Mouse (Mus musculus) stomach, embryonic 14.5 days (tissue): ENCODE results near the gene Prkacb. TPM values are rescaled to one million over a fixed set of nuclear protein-coding genes. Genes with fewer than 3 reads are reported as not detected.

ENCODE experiments used
- ATAC-seq: fragments of 200-750 bp; cut with Nextera tagmentation; 2 replicates; pipeline ENCODE4 v1.8.0; 2017; ENCODE audit warnings: low read depth, moderate TSS enrichment; ENCODE audit not compliant: insufficient number of reproducible peaks, insufficient read depth, low FRiP score
- H3K27ac ChIP-seq: fragments of 300-500 bp; sonication (generic); 2 replicates; pipeline ENCODE4 v1.5.1; 2014; ENCODE audit warnings: mild to moderate bottlenecking, low read length, moderate library complexity, mixed read lengths
- H3K27me3 ChIP-seq: fragments of 300-500 bp; sonication (generic); 2 replicates; pipeline ENCODE4 v1.6.1; 2014; ENCODE audit warnings: low read length, control low read depth, mixed read lengths; ENCODE audit not compliant: control insufficient read depth, insufficient read depth
- H3K36me3 ChIP-seq: fragments of 300-500 bp; sonication (generic); 2 replicates; pipeline ENCODE4 v1.6.1; 2014; ENCODE audit warnings: mild to moderate bottlenecking, control low read depth, low read length, moderate library complexity, mixed read lengths; ENCODE audit not compliant: control insufficient read depth, insufficient read depth
- H3K4me1 ChIP-seq: fragments of 300-500 bp; sonication (generic); 2 replicates; pipeline ENCODE4 v1.6.1; 2014; ENCODE audit warnings: low read length, control low read depth, mixed read lengths; ENCODE audit not compliant: control insufficient read depth, insufficient read depth
- H3K4me2 ChIP-seq: fragments of 300-500 bp; sonication (generic); replicated peaks from 2 replicates; pipeline ENCODE4 v1.6.1; 2014; ENCODE audit warnings: low read depth, low read length, control low read depth
- H3K4me3 ChIP-seq: fragments of 300-500 bp; sonication (generic); 2 replicates; pipeline ENCODE4 v1.5.1; 2014; ENCODE audit warnings: low read depth, low read length, control low read depth
- H3K9ac ChIP-seq: fragments of 300-500 bp; sonication (generic); replicated peaks from 2 replicates; pipeline ENCODE4 v1.6.1; 2014; ENCODE audit warnings: low read depth, mild to moderate bottlenecking, control low read depth, low read length, moderate library complexity, mixed read lengths
- H3K9me3 ChIP-seq: fragments of 300-500 bp; sonication (generic); 2 replicates; pipeline ENCODE4 v1.6.1; 2016; ENCODE audit warnings: low read depth, low read length, control low read depth; ENCODE audit not compliant: control insufficient read depth
- whole genome bisulfite sequencing: fragments of 180-500 bp; shearing (Covaris S2); extraction: QIAGEN DNeasy Blood & Tissue Kit; methylation state at CpG from one replicate; pipeline ENCODE4 v1.1.7; 2014; 5-methylcytosine and 5-hydroxymethylcytosine counted together
- polyA plus RNA-seq: library from polyadenylated mRNA; unstranded; fragments of >200 nt; fragmentation: Nextera tagmentation; extraction: Ambion mirVana; gene quantifications from 2 replicates; pipeline ENCODE4 v1.2.1, GENCODE M21; 2014

The Prkacb gene
- polyA plus RNA-seq, 1 experiment from 2014 or later, result 68.4 TPM

DNA sequence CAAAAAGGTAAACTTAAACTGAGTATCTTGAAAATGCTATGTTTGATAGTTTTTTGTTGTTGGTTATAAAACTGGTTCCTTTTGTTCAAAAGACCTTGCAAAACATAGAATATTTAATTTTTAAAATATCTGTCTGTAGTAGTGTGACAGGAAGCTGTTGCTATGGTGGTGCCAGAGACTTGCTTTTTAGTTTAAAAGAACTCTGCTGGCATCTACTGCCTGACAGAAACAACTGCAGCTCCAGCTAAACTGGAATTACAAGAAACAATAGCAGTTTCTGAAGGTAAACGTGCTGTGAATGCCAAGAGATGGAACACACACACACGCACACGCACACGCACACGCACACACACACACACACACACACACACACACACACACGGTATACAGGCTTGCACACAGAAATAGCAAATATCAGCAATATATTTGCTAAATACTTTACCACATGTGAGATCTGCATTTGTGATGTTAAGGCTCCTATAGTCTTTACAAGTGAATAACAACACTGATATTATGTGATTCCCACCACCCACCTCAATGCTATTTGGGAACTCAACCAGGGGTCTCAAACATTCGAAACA is 29.1 kb downstream of the Prkacb start:
- no peak for ATAC-seq
- Histone ChIP-seq H3K9ac (no peak overlapping the region), H3K9me3 (no peaks in the 10 kb centered on the region), H3K27me3 (no peaks in the 10 kb centered on the region), H3K36me3 (no peaks in the 10 kb centered on the region), H3K4me3 (no peak overlapping the region), H3K4me2 (no peak overlapping the region), H3K27ac (no peak overlapping the region), H3K4me1 (peaks cover 6% of the 10 kb centered on the region; the same call in 1 of the 2 replicates)
- 79% methylated on average over 7 of the region's 7 CpGs for WGBS

DNA sequence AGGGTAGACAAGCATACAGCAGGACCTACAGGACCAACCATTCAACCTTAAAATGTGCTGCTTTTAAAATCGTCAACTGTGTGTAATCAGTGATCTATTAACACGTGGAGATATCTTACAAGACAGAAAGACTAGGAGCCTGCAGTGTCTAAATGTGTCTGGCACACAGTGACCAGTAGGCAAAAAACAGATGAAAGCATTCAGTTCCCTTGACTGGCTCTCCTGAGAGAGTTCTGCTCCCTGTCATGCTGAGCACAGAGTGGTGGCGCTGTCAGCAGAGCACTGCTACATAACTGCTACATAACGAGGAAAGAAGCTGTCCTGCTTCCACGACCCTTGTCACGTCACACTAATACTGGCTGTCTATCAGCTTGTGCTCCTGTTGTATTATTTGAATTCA is 30.2 kb downstream of the Prkacb start:
- Histone ChIP-seq H3K27ac (no peak overlapping the region), H3K4me2 (no peak overlapping the region), H3K4me1 (peaks cover 6% of the 10 kb centered on the region; the same call in 1 of the 2 replicates), H3K27me3 (no peaks in the 10 kb centered on the region), H3K9ac (no peak overlapping the region), H3K36me3 (no peaks in the 10 kb centered on the region), H3K4me3 (no peak overlapping the region), H3K9me3 (no peaks in the 10 kb centered on the region)
- ATAC-seq, result no peak
- 48% methylated on average over 6 of the region's 6 CpGs for WGBS

DNA sequence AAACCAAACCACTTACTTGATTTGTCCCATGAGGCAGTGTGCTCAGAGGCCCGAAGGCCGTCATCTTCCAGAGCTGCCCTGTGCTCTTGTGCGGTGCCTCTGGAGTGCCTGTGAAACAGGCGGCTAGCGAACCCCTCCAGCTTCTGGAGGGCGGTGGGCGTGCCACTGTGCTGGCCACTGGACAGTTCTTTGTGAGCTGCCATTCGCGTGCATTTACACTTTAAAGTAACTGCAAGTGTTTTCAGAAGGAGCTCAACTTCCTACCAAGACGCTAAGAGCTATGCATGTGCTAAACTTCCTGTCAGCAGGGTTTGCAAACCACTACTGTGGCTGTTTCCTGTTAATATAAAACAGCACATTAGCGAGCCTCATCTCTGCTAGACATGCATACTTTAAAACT is 31.7 kb downstream of the Prkacb start:
- Histone ChIP-seq H3K27ac (no peak overlapping the region), H3K4me3 (no peak overlapping the region), H3K4me2 (peak overlapping the region; percentile 25), H3K4me1 (peaks cover 6% of the 10 kb centered on the region; the same call in 1 of the 2 replicates), H3K9ac (no peak overlapping the region), H3K27me3 (no peaks in the 10 kb centered on the region), H3K36me3 (no peaks in the 10 kb centered on the region), H3K9me3 (no peaks in the 10 kb centered on the region)
- 21% methylated on average over 11 of the region's 11 CpGs for WGBS
- ATAC-seq, result no peak

DNA sequence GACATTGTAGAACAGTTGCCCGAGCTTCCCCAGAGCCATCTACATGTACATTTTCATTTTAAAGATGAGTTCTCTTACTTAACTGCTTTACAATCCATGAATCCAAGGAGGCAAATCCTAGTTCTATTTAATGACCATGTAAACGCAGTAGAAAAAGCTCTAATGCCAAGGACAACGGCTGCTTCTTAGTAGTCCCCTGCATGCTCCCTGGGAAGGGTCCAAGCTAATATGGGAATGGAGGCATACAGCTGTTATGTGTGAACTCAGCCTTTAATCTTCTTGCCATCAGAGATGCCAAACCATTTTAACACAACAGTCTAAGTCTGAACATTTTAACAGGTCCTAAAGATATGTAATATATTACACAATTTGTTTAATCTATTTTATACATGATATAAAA is 32.5 kb downstream of the Prkacb start:
- no peaks in the 10 kb centered on the region for H3K36me3 ChIP-seq
- 70% methylated on average over 3 of the region's 3 CpGs for WGBS
- H3K4me3 ChIP-seq, result no peak overlapping the region
- no peaks in the 10 kb centered on the region for H3K27me3 ChIP-seq
- peaks cover 6% of the 10 kb centered on the region; the same call in 1 of the 2 replicates for H3K4me1 ChIP-seq
- no peaks in the 10 kb centered on the region for H3K9me3 ChIP-seq
- ATAC-seq, result no peak
- no peak overlapping the region for H3K9ac ChIP-seq
- H3K4me2 ChIP-seq, result no peak overlapping the region
- H3K27ac ChIP-seq, result no peak overlapping the region

DNA sequence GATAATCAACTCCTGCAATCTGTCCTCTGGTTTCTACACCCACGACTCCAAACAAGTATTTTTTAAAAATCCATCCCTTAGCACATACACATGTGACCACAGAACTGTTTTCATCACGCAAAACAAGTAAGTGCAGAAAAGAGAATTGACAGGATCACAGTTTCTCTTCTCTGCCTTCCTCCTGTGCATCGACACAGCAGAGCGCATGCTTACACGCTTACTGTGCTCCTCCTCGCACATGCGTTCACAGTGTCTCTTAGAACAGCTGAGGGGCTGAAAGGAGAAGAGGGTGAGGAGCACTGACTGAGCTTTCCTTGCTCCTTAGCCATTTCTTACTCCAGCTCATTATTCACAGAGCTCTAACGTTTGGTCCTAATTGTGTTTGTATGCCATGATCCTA is 33.9 kb downstream of the Prkacb start:
- H3K27ac ChIP-seq, result no peak overlapping the region
- H3K9ac ChIP-seq, result no peak overlapping the region
- H3K27me3 ChIP-seq, result no peaks in the 10 kb centered on the region
- ATAC-seq, result no peak
- H3K4me3 ChIP-seq, result no peak overlapping the region
- peaks cover 6% of the 10 kb centered on the region; the same call in 1 of the 2 replicates for H3K4me1 ChIP-seq
- H3K36me3 ChIP-seq, result no peaks in the 10 kb centered on the region
- H3K4me2 ChIP-seq, result no peak overlapping the region
- 85% methylated on average over 8 of the region's 8 CpGs for WGBS
- H3K9me3 ChIP-seq, result no peaks in the 10 kb centered on the region

DNA sequence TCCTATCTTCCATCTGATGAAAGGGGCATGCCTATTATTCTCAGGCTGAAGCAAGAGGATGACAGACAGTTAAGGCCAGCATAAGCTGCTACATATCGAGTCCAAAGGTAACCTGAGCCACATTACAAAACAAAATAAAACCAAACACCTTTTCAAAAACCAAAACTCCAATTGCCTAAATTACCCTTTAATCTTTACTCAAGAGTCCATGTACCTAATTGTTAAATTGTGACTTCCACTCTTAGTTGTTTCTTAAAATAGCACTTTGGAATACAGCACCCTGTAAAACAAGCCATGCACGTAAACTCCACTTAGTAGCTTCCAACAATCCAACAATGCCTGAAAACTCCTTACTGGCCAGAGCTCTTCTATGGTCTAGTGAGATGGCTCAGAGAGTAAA is 34.3 kb downstream of the Prkacb start:
- 82% methylated on average over 2 of the region's 2 CpGs for WGBS
- no peak for ATAC-seq
- no peak overlapping the region for H3K4me3 ChIP-seq
- H3K4me2 ChIP-seq, result no peak overlapping the region
- no peak overlapping the region for H3K9ac ChIP-seq
- H3K27me3 ChIP-seq, result no peaks in the 10 kb centered on the region
- no peaks in the 10 kb centered on the region for H3K9me3 ChIP-seq
- H3K4me1 ChIP-seq, result peaks cover 6% of the 10 kb centered on the region; the same call in 1 of the 2 replicates
- no peaks in the 10 kb centered on the region for H3K36me3 ChIP-seq
- H3K27ac ChIP-seq, result no peak overlapping the region

DNA sequence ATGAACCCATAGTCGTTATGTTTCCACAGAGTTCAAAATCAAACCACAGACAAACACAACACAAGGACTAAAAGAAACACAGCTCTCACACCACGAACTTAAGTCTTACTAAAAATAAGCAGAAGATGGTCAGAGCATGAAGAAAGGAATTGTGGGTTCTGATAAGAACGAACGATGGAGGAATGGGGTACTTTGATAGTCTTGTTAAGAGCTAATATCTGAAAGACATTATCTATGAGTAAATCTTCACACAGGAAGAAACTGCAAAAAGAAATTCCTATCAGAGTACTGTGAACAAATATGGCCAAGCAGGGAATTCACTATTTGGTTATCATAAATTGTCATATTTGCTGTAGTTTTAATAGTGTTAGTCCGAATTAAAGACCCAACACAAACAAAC is 36.1 kb downstream of the Prkacb start:
- no peaks in the 10 kb centered on the region for H3K36me3 ChIP-seq
- H3K27ac ChIP-seq, result no peak overlapping the region
- no peaks in the 10 kb centered on the region for H3K9me3 ChIP-seq
- ATAC-seq, result no peak
- no peak overlapping the region for H3K4me2 ChIP-seq
- WGBS, result 83% methylated on average over 5 of the region's 5 CpGs
- no peak overlapping the region for H3K9ac ChIP-seq
- no peak overlapping the region for H3K4me3 ChIP-seq
- peaks cover 3% of the 10 kb centered on the region; the same call in 1 of the 2 replicates for H3K4me1 ChIP-seq
- H3K27me3 ChIP-seq, result no peaks in the 10 kb centered on the region

DNA sequence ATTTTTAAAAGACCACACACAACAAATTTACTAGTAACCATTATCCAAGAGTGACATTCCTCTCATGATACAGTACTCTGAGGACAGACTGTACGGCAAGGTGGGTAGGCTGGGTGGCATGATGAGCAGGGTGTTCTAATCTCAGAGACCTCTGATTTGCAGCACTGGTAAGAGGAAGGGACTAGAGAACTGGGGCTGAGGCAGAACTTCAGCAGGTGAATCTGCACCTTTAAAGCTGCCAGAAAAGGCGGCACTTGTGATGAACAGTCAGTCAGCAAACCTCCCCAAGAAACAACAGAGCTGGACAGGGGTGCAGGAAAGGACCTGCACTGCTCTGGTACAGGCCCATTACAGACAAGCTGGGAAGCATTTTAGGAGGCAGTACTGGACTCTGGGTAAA is 41.9 kb downstream of the Prkacb start:
- ATAC-seq, result no peak
- WGBS, result 54% methylated on average over 2 of the region's 2 CpGs

More for the DNA sequence above, 41.9 kb downstream of the Prkacb start:
- H3K9ac ChIP-seq, result no peak overlapping the region
- H3K36me3 ChIP-seq, result no peaks in the 10 kb centered on the region
- no peak overlapping the region for H3K27ac ChIP-seq
- no peaks in the 10 kb centered on the region for H3K9me3 ChIP-seq
- H3K4me3 ChIP-seq, result no peak overlapping the region
- no peaks in the 10 kb centered on the region for H3K27me3 ChIP-seq
- H3K4me2 ChIP-seq, result no peak overlapping the region
- H3K4me1 ChIP-seq, result peaks cover 10% of the 10 kb centered on the region; the same call in 1 of the 2 replicates
